Mouse (Mus musculus) cerebellum, postnatal 14 days (tissue): Measurements from ENCODE around the gene Aldh18a1.
"Not testable (repeated sequence)": the region's sequence is repeated elsewhere in the genome, so short reads cannot be mapped to it uniquely, and the experiment has no call there.

Source experiments
- DNase-seq, 2 experiments: peaks; one replicate each; pipeline ENCODE4 v3.0.0; 2021; ENCODE audit warnings: mixed read lengths in 2 of 2

Aldh18a1 gene

GRCm38 (mm10) chr19:40586908-40587307, 1.4 kb downstream of the Aldh18a1 start:
- no peak for DNase-seq

GRCm38 (mm10) chr19:40581662-40582061, 6.6 kb downstream of the Aldh18a1 start:
- no peak for DNase-seq

- no peak for DNase-seq
Observed at GRCm38 (mm10) chr19:40580902-40581301, 7.4 kb downstream of the Aldh18a1 start.

GRCm38 (mm10) chr19:40575438-40575837, 12.8 kb downstream of the Aldh18a1 start:
- peak; percentile 25 to 60 for DNase-seq

GRCm38 (mm10) chr19:40570726-40571125, 17.5 kb downstream of the Aldh18a1 start:
- DNase-seq: no peak

- DNase-seq: peak; percentile 43 to 62
Observed at GRCm38 (mm10) chr19:40567616-40568015, 20.6 kb downstream of the Aldh18a1 start.

- no peak for DNase-seq
Observed at GRCm38 (mm10) chr19:40563880-40564645, 24.2 kb downstream of the Aldh18a1 start.

GRCm38 (mm10) chr19:40561521-40561920, 26.7 kb downstream of the Aldh18a1 start:
- DNase-seq: not testable (repeated sequence)

- DNase-seq: no peak
Observed at GRCm38 (mm10) chr19:40556029-40556428, 32.2 kb downstream of the Aldh18a1 start.

GRCm38 (mm10) chr19:40555136-40555535, 33.1 kb downstream of the Aldh18a1 start:
- DNase-seq: no peak

- DNase-seq: no peak
Observed at GRCm38 (mm10) chr19:40554343-40554742, 33.9 kb downstream of the Aldh18a1 start.

GRCm38 (mm10) chr19:40553849-40554248, 34.4 kb downstream of the Aldh18a1 start:
- DNase-seq: no peak

- DNase-seq: no peak
Observed at GRCm38 (mm10) chr19:40553014-40553789, 35.1 kb downstream of the Aldh18a1 start.

GRCm38 (mm10) chr19:40549516-40550135, 38.6 kb downstream of the Aldh18a1 start:
- no peak for DNase-seq

- DNase-seq: no peak
Observed at GRCm38 (mm10) chr19:40548796-40549515, 39.3 kb downstream of the Aldh18a1 start.

GRCm38 (mm10) chr19:40548386-40548785, 39.9 kb downstream of the Aldh18a1 start:
- DNase-seq: no peak

- peak; percentile 82 to 83 for DNase-seq
Observed at GRCm38 (mm10) chr19:40544856-40545255, 43.4 kb downstream of the Aldh18a1 start.

GRCm38 (mm10) chr19:40542776-40543175, 45.5 kb downstream of the Aldh18a1 start:
- no peak for DNase-seq

- no peak for DNase-seq
Observed at GRCm38 (mm10) chr19:40536526-40536925, 51.7 kb downstream of the Aldh18a1 start.

- no peak for DNase-seq
Observed at GRCm38 (mm10) chr19:40532525-40532924, 55.7 kb downstream of the Aldh18a1 start.

- DNase-seq: no peak
Observed at GRCm38 (mm10) chr19:40530323-40530722, 57.9 kb downstream of the Aldh18a1 start.

GRCm38 (mm10) chr19:40528254-40528653, 60.0 kb downstream of the Aldh18a1 start:
- no peak for DNase-seq
